Mouse (Mus musculus) limb, embryonic 10.5 days (tissue): Measurements from ENCODE around the gene 1700012A03Rik. TPM values are rescaled to one million over a fixed set of nuclear protein-coding genes. Genes with fewer than 3 reads are reported as not detected.
A peak's percentile ranks its signal among the peaks of the same experiment; 100 is the strongest.

ENCODE experiments used
- DNase-seq: peaks from one replicate; pipeline ENCODE4 v3.0.0-alpha.2; 2017; ENCODE audit warnings: low spot score
- H3K27ac ChIP-seq: fragments of 300-500 bp; sonication (generic); 2 replicates; pipeline ENCODE4 v1.5.1; 2016; ENCODE audit warnings: mild to moderate bottlenecking
- H3K27me3 ChIP-seq: fragments of 300-500 bp; sonication (generic); 2 replicates; pipeline ENCODE4 v1.6.1; 2016; ENCODE audit warnings: low read depth, mild to moderate bottlenecking; ENCODE audit not compliant: poor library complexity, severe bottlenecking
- H3K36me3 ChIP-seq: fragments of 300-500 bp; sonication (generic); 2 replicates; pipeline ENCODE4 v1.6.1; 2016; ENCODE audit warnings: mild to moderate bottlenecking, moderate library complexity
- H3K4me1 ChIP-seq: fragments of 300-500 bp; sonication (generic); 2 replicates; pipeline ENCODE4 v1.6.1; 2016
- H3K4me3 ChIP-seq: fragments of 300-500 bp; sonication (generic); 2 replicates; pipeline ENCODE4 v1.5.1; 2016; ENCODE audit warnings: mild to moderate bottlenecking, moderate library complexity
- H3K9me3 ChIP-seq: fragments of 300-500 bp; sonication (generic); replicated peaks from 2 replicates; pipeline ENCODE4 v1.6.1; 2016; ENCODE audit warnings: mild to moderate bottlenecking
- WGBS: fragments of 180-500 bp; shearing (Covaris S2); methylation state at CpG from one replicate; pipeline ENCODE4 v1.1.7; 2016; 5-methylcytosine and 5-hydroxymethylcytosine counted together
- polyA plus RNA-seq: library from polyadenylated mRNA; unstranded; fragments of >200 nt; fragmentation: Nextera tagmentation; extraction: Ambion mirVana; gene quantifications from 2 replicates; pipeline ENCODE4 v1.2.1, GENCODE M21; 2016

The 1700012A03Rik gene
- polyA plus RNA-seq, 1 experiment from 2014 or later: not detected

GRCm38 (mm10) chr6:32049256-32049950 is 643 bp upstream of the 1700012A03Rik start:
- no peak for DNase-seq
- H3K9me3 ChIP-seq: no peaks in the 10 kb centered on the region
- 48% methylated on average over 4 of the region's 4 CpGs for WGBS
- no peaks in the 10 kb centered on the region for H3K36me3 ChIP-seq
- H3K27ac ChIP-seq: no peak overlapping the region
- no peaks in the 10 kb centered on the region for H3K4me1 ChIP-seq
- H3K4me3 ChIP-seq: no peak overlapping the region
- no peaks in the 10 kb centered on the region for H3K27me3 ChIP-seq

- WGBS: 90% methylated on average over 6 of the region's 6 CpGs
Observed at GRCm38 (mm10) chr6:32052135-32052915, 2.3 kb downstream of the 1700012A03Rik start.

DNA sequence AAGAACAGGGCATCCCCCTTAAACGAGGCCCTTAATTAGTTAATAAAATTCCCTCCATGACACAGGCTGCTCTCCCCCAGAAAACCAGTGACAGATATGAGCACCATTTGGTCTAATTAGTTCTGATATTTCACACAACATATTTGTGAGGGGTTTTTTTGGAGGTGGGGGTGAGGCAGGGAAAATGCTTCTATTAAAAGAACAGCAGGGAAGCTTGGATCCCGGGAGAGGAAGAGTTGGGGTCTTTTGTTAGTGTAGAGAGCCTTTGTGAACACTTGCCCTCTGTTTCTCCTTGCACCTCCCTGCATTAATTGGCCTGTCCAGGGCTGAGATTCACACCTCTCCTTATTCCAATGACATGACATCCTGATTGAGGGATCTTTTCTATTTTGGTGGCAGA is 6.5 kb downstream of the 1700012A03Rik start:
- no peaks in the 10 kb centered on the region for H3K4me1 ChIP-seq
- H3K27me3 ChIP-seq: no peaks in the 10 kb centered on the region
- WGBS: 71% methylated on average over 2 of the region's 2 CpGs
- no peaks in the 10 kb centered on the region for H3K36me3 ChIP-seq
- no peaks in the 10 kb centered on the region for H3K9me3 ChIP-seq
- no peak for DNase-seq
- H3K27ac ChIP-seq: no peak overlapping the region
- no peak overlapping the region for H3K4me3 ChIP-seq

More at GRCm38 (mm10) chr6:32052135-32052915, 2.3 kb downstream of the 1700012A03Rik start:
- H3K27ac ChIP-seq: no peak overlapping the region
- H3K4me1 ChIP-seq: no peaks in the 10 kb centered on the region
- no peak for DNase-seq
- no peaks in the 10 kb centered on the region for H3K36me3 ChIP-seq
- H3K9me3 ChIP-seq: no peaks in the 10 kb centered on the region
- no peak overlapping the region for H3K4me3 ChIP-seq
- no peaks in the 10 kb centered on the region for H3K27me3 ChIP-seq

GRCm38 (mm10) chr6:32058571-32058970 is 8.5 kb downstream of the 1700012A03Rik start:
- Histone ChIP-seq H3K27ac (no peak overlapping the region), H3K4me3 (no peak overlapping the region), H3K9me3 (no peaks in the 10 kb centered on the region), H3K36me3 (no peaks in the 10 kb centered on the region), H3K27me3 (no peaks in the 10 kb centered on the region), H3K4me1 (no peaks in the 10 kb centered on the region)
- no peak for DNase-seq
- 92% methylated on average over 2 of the region's 2 CpGs for WGBS

- no peaks in the 10 kb centered on the region for H3K9me3 ChIP-seq
- H3K36me3 ChIP-seq: no peaks in the 10 kb centered on the region
- no peak overlapping the region for H3K27ac ChIP-seq
- WGBS: 86% methylated on average over 2 of the region's 2 CpGs
- DNase-seq: no peak
- H3K4me1 ChIP-seq: no peaks in the 10 kb centered on the region
- no peak overlapping the region for H3K4me3 ChIP-seq
- no peaks in the 10 kb centered on the region for H3K27me3 ChIP-seq
Observed at GRCm38 (mm10) chr6:32060641-32061040, 10.6 kb downstream of the 1700012A03Rik start.

- WGBS: 83% methylated on average over 9 of the region's 9 CpGs
Observed at GRCm38 (mm10) chr6:32061266-32061665, 11.2 kb downstream of the 1700012A03Rik start.

DNA sequence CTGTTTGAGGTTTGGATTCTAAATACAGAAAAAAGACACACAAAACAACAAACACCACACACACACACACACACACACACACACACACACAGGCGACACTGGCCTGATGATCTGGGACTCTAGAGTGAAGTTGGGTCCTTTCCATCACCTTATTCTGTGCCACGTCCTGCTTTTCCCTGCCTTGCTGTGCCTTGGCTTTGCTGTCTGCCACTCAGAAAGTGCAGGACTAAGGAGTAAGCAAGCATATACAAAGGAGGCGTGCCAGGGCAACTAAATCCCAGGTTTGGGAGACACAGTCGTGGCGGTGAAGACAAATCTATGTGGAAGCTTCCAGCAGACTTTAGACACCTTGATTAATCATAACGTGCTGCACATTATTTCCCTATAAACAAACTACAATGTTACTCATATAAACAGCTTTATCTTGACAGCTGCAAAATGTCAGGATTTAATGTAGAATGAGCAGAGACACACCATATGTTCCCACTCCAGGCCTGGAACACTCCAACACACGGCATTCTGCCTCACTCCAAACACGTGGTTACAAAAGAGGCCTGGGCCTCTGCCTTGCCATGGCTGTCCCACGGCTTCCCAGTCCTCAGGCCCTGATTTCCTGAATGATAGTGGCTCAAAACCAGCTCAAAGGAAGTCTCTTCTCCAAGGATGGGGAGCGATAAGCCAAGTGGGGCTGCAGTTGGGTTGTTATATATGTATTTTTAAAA is 15.9 kb downstream of the 1700012A03Rik start:
- H3K4me1 ChIP-seq: no peaks in the 10 kb centered on the region
- no peaks in the 10 kb centered on the region for H3K27me3 ChIP-seq
- H3K27ac ChIP-seq: no peak overlapping the region
- WGBS: 91% methylated on average over 10 of the region's 10 CpGs
- H3K9me3 ChIP-seq: no peaks in the 10 kb centered on the region
- no peak for DNase-seq
- no peaks in the 10 kb centered on the region for H3K36me3 ChIP-seq
- no peak overlapping the region for H3K4me3 ChIP-seq

More at GRCm38 (mm10) chr6:32061266-32061665, 11.2 kb downstream of the 1700012A03Rik start:
- no peak overlapping the region for H3K27ac ChIP-seq
- H3K4me1 ChIP-seq: no peaks in the 10 kb centered on the region
- DNase-seq: no peak
- no peak overlapping the region for H3K4me3 ChIP-seq
- no peaks in the 10 kb centered on the region for H3K36me3 ChIP-seq
- no peaks in the 10 kb centered on the region for H3K27me3 ChIP-seq
- H3K9me3 ChIP-seq: no peaks in the 10 kb centered on the region

DNA sequence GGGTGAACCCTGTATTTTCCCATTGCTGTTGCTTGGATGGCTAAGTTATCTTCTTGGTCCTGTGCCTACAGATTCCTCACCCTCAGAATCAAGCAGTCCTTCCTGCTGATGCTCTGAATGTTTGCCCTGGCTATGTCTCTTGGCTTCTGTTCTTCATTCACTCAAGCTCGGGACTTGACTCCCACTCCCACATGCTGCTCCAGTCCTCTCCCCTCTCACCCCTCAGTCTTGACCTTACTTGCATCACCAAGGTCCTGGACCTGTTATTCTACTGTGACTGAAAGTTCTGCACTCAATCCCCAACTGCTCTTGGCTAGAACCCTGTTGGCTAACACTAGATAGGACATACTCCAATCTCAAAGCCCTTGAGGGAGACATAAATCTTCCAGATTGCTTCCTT is 22.1 kb downstream of the 1700012A03Rik start:
- Histone ChIP-seq H3K27me3 (no peaks in the 10 kb centered on the region), H3K27ac (no peak overlapping the region), H3K4me1 (no peaks in the 10 kb centered on the region), H3K36me3 (no peaks in the 10 kb centered on the region), H3K9me3 (no peaks in the 10 kb centered on the region), H3K4me3 (no peak overlapping the region)
- DNase-seq: peak; percentile 6
- 91% methylated on average over 1 of the region's 1 CpGs for WGBS

- Histone ChIP-seq H3K27ac (no peak overlapping the region), H3K4me1 (no peaks in the 10 kb centered on the region), H3K4me3 (no peak overlapping the region), H3K27me3 (no peaks in the 10 kb centered on the region), H3K36me3 (no peaks in the 10 kb centered on the region), H3K9me3 (no peaks in the 10 kb centered on the region)
- WGBS: 91% methylated on average over 13 of the region's 14 CpGs
- DNase-seq: no peak
Observed at GRCm38 (mm10) chr6:32093312-32093711, 43.3 kb downstream of the 1700012A03Rik start.

GRCm38 (mm10) chr6:32105547-32106275 is 55.7 kb downstream of the 1700012A03Rik start:
- no peak for DNase-seq
- H3K36me3 ChIP-seq: no peaks in the 10 kb centered on the region
- no peak overlapping the region for H3K27ac ChIP-seq
- 59% methylated on average over 9 of the region's 9 CpGs for WGBS
- no peaks in the 10 kb centered on the region for H3K4me1 ChIP-seq
- H3K9me3 ChIP-seq: no peaks in the 10 kb centered on the region
- no peak overlapping the region for H3K4me3 ChIP-seq
- no peaks in the 10 kb centered on the region for H3K27me3 ChIP-seq
